Mouse (Mus musculus) forebrain, embryonic 16.5 days (tissue): ENCODE data around the gene Ryr3. TPM values are rescaled to one million over a fixed set of nuclear protein-coding genes. Genes with fewer than 3 reads are reported as not detected.
A peak's percentile ranks its signal among the peaks of the same experiment; 100 is the strongest.
"Not testable (repeated sequence)": the region's sequence is repeated elsewhere in the genome, so short reads cannot be mapped to it uniquely, and the experiment has no call there.

Experiments used
- ATAC-seq: fragments of 200-750 bp; cut with Nextera tagmentation; 2 replicates; pipeline ENCODE4 v1.8.0; 2017; ENCODE audit warnings: mild to moderate bottlenecking, moderate library complexity
- H3K27ac ChIP-seq: fragments of 300-500 bp; sonication (generic); 2 replicates; pipeline ENCODE4 v1.5.1; 2014; ENCODE audit warnings: low read length, control low read depth
- H3K27me3 ChIP-seq: fragments of 300-500 bp; sonication (generic); replicated peaks from 2 replicates; pipeline ENCODE4 v1.6.1; 2014; ENCODE audit warnings: low read length; ENCODE audit not compliant: control insufficient read depth, insufficient read depth
- H3K36me3 ChIP-seq: fragments of 300-500 bp; sonication (generic); 2 replicates; pipeline ENCODE4 v1.6.1; 2014; ENCODE audit not compliant: control insufficient read depth, insufficient read depth
- H3K4me1 ChIP-seq: fragments of 300-500 bp; sonication (generic); replicated peaks from 2 replicates; pipeline ENCODE4 v1.6.1; 2014; ENCODE audit warnings: low read length; ENCODE audit not compliant: control insufficient read depth, insufficient read depth
- H3K4me2 ChIP-seq: fragments of 300-500 bp; sonication (generic); 2 replicates; pipeline ENCODE4 v1.6.1; 2014; ENCODE audit warnings: mild to moderate bottlenecking, low read length, control low read depth
- H3K4me3 ChIP-seq: fragments of 300-500 bp; sonication (generic); replicated peaks from 2 replicates; pipeline ENCODE4 v1.5.1; 2014; ENCODE audit warnings: mild to moderate bottlenecking, low read length, control low read depth
- H3K9ac ChIP-seq: fragments of 300-500 bp; sonication (generic); replicated peaks from 2 replicates; pipeline ENCODE4 v1.6.1; 2014; ENCODE audit warnings: low read depth, low read length, control low read depth
- H3K9me3 ChIP-seq: fragments of 300-500 bp; sonication (generic); 2 replicates; pipeline ENCODE4 v1.6.1; 2016; ENCODE audit warnings: low read length; ENCODE audit not compliant: control insufficient read depth
- whole genome bisulfite sequencing: fragments of 180-500 bp; shearing (Covaris S2); extraction: QIAGEN DNeasy Blood & Tissue Kit; methylation state at CpG from one replicate; pipeline ENCODE4 v1.1.7; 2014; 5-methylcytosine and 5-hydroxymethylcytosine counted together
- polyA plus RNA-seq: library from polyadenylated mRNA; unstranded; fragments of >200 nt; fragmentation: Nextera tagmentation; extraction: Ambion mirVana; gene quantifications from 2 replicates; pipeline ENCODE4 v1.2.1, GENCODE M21; 2015

Ryr3 gene
- polyA plus RNA-seq, 1 experiment from 2014 or later: 9.9 TPM

- H3K4me2 ChIP-seq: no peak overlapping the region
- no peaks in the 10 kb centered on the region for H3K9me3 ChIP-seq
- H3K27ac ChIP-seq: no peak overlapping the region
- H3K4me3 ChIP-seq: no peak overlapping the region
- no peaks in the 10 kb centered on the region for H3K4me1 ChIP-seq
- 88% methylated on average over 2 of the region's 2 CpGs for WGBS
- no peaks in the 10 kb centered on the region for H3K27me3 ChIP-seq
- H3K9ac ChIP-seq: no peak overlapping the region
- no peaks in the 10 kb centered on the region for H3K36me3 ChIP-seq
- ATAC-seq: no peak
These were observed 100.1 kb downstream of the Ryr3 start for GRCm38 (mm10) chr2:113116788-113117187.

GRCm38 (mm10) chr2:113115897-113116283 lies 101.0 kb downstream of the Ryr3 start:
- no peak overlapping the region for H3K4me3 ChIP-seq
- ATAC-seq: no peak
- H3K27me3 ChIP-seq: no peaks in the 10 kb centered on the region
- no peaks in the 10 kb centered on the region for H3K9me3 ChIP-seq
- no peak overlapping the region for H3K4me2 ChIP-seq
- 93% methylated on average over 4 of the region's 4 CpGs for WGBS
- H3K36me3 ChIP-seq: no peaks in the 10 kb centered on the region
- no peak overlapping the region for H3K9ac ChIP-seq
- H3K27ac ChIP-seq: no peak overlapping the region
- no peaks in the 10 kb centered on the region for H3K4me1 ChIP-seq

GRCm38 (mm10) chr2:113115248-113115896 lies 101.5 kb downstream of the Ryr3 start:
- Histone ChIP-seq H3K4me2 (no peak overlapping the region), H3K9ac (no peak overlapping the region), H3K27me3 (no peaks in the 10 kb centered on the region), H3K9me3 (no peaks in the 10 kb centered on the region), H3K4me1 (no peaks in the 10 kb centered on the region), H3K4me3 (no peak overlapping the region), H3K36me3 (no peaks in the 10 kb centered on the region), H3K27ac (no peak overlapping the region)
- no peak for ATAC-seq
- 89% methylated on average over 4 of the region's 4 CpGs for WGBS

- Histone ChIP-seq H3K4me3 (no peak overlapping the region), H3K27ac (peak overlapping the region; percentile 23; the same call in 1 of the 2 replicates), H3K4me1 (no peaks in the 10 kb centered on the region), H3K9ac (no peak overlapping the region), H3K36me3 (no peaks in the 10 kb centered on the region), H3K9me3 (no peaks in the 10 kb centered on the region), H3K27me3 (no peaks in the 10 kb centered on the region), H3K4me2 (no peak overlapping the region)
- WGBS: 53% methylated on average over 6 of the region's 6 CpGs
- ATAC-seq: peak; percentile 94
These were observed 112.3 kb downstream of the Ryr3 start for GRCm38 (mm10) chr2:113104609-113105008.

- H3K4me1 ChIP-seq: no peaks in the 10 kb centered on the region
- no peak overlapping the region for H3K4me2 ChIP-seq
- H3K4me3 ChIP-seq: no peak overlapping the region
- no peak for ATAC-seq
- H3K9ac ChIP-seq: no peak overlapping the region
- no peaks in the 10 kb centered on the region for H3K27me3 ChIP-seq
- H3K9me3 ChIP-seq: no peaks in the 10 kb centered on the region
- H3K27ac ChIP-seq: no peak overlapping the region
- H3K36me3 ChIP-seq: no peaks in the 10 kb centered on the region
- WGBS: 77% methylated on average over 4 of the region's 4 CpGs
These were observed 121.7 kb downstream of the Ryr3 start for GRCm38 (mm10) chr2:113095184-113095583.

- Histone ChIP-seq H3K27me3 (no peaks in the 10 kb centered on the region), H3K4me2 (no peak overlapping the region), H3K9me3 (no peaks in the 10 kb centered on the region), H3K9ac (no peak overlapping the region), H3K4me1 (no peaks in the 10 kb centered on the region), H3K4me3 (no peak overlapping the region), H3K27ac (no peak overlapping the region), H3K36me3 (no peaks in the 10 kb centered on the region)
- 87% methylated on average over 6 of the region's 6 CpGs for WGBS
- ATAC-seq: no peak
These were observed 122.8 kb downstream of the Ryr3 start for GRCm38 (mm10) chr2:113094088-113094487.

- no peak overlapping the region for H3K9ac ChIP-seq
- H3K4me3 ChIP-seq: no peak overlapping the region
- no peak overlapping the region for H3K4me2 ChIP-seq
- H3K9me3 ChIP-seq: no peaks in the 10 kb centered on the region
- H3K27me3 ChIP-seq: no peaks in the 10 kb centered on the region
- ATAC-seq: no peak
- no peaks in the 10 kb centered on the region for H3K4me1 ChIP-seq
- H3K27ac ChIP-seq: no peak overlapping the region
- WGBS: 83% methylated on average over 1 of the region's 1 CpGs
- H3K36me3 ChIP-seq: no peaks in the 10 kb centered on the region
These were observed 124.1 kb downstream of the Ryr3 start for GRCm38 (mm10) chr2:113092756-113093155.

- H3K27ac ChIP-seq, H3K36me3 ChIP-seq, H3K4me2 ChIP-seq, H3K27me3 ChIP-seq, H3K4me1 ChIP-seq, H3K9ac ChIP-seq, ATAC-seq, H3K4me3 ChIP-seq, H3K9me3 ChIP-seq: not testable (repeated sequence)
- WGBS: 96% methylated on average over 1 of the region's 1 CpGs
These were observed 125.6 kb downstream of the Ryr3 start for GRCm38 (mm10) chr2:113091316-113091715.

- Histone ChIP-seq H3K27me3 (no peaks in the 10 kb centered on the region), H3K36me3 (no peaks in the 10 kb centered on the region), H3K4me1 (no peaks in the 10 kb centered on the region), H3K9ac (no peak overlapping the region), H3K27ac (no peak overlapping the region), H3K4me2 (no peak overlapping the region), H3K9me3 (no peaks in the 10 kb centered on the region), H3K4me3 (no peak overlapping the region)
- WGBS: 86% methylated on average over 4 of the region's 4 CpGs
- ATAC-seq: no peak
These were observed 140.5 kb downstream of the Ryr3 start for GRCm38 (mm10) chr2:113076396-113076795.

- H3K4me3 ChIP-seq: no peak overlapping the region
- H3K27me3 ChIP-seq: no peaks in the 10 kb centered on the region
- no peaks in the 10 kb centered on the region for H3K9me3 ChIP-seq
- H3K4me2 ChIP-seq: no peak overlapping the region
- H3K4me1 ChIP-seq: no peaks in the 10 kb centered on the region
- ATAC-seq: no peak
- H3K36me3 ChIP-seq: no peaks in the 10 kb centered on the region
- H3K9ac ChIP-seq: no peak overlapping the region
- H3K27ac ChIP-seq: no peak overlapping the region
- whole genome bisulfite sequencing: 77% methylated on average over 5 of the region's 5 CpGs
These were observed 157.5 kb downstream of the Ryr3 start for GRCm38 (mm10) chr2:113059367-113059766.
